Mouse (Mus musculus) forebrain, embryonic 13.5 days (tissue): Measurements from ENCODE around the gene Mon2. TPM values are rescaled to one million over a fixed set of nuclear protein-coding genes. Genes with fewer than 3 reads are reported as not detected.

Experiments used
- ATAC-seq: fragments of 200-750 bp; cut with Nextera tagmentation; 2 replicates; pipeline ENCODE4 v1.8.0; 2017
- H3K27ac ChIP-seq: fragments of 300-500 bp; sonication (generic); 2 replicates; pipeline ENCODE4 v1.5.1; 2015; ENCODE audit warnings: inconsistent platforms, mild to moderate bottlenecking, moderate library complexity
- H3K27me3 ChIP-seq: fragments of 300-500 bp; sonication (generic); 2 replicates; pipeline ENCODE4 v1.6.1; 2015; ENCODE audit warnings: mild to moderate bottlenecking, inconsistent platforms
- H3K36me3 ChIP-seq: fragments of 300-500 bp; sonication (generic); 2 replicates; pipeline ENCODE4 v1.6.1; 2015; ENCODE audit warnings: mild to moderate bottlenecking, inconsistent platforms; ENCODE audit not compliant: poor library complexity, severe bottlenecking
- H3K4me1 ChIP-seq: fragments of 300-500 bp; sonication (generic); 2 replicates; pipeline ENCODE4 v1.6.1; 2015; ENCODE audit warnings: inconsistent platforms
- H3K4me2 ChIP-seq: fragments of 300-500 bp; sonication (generic); 2 replicates; pipeline ENCODE4 v1.6.1; 2015; ENCODE audit warnings: inconsistent platforms, mild to moderate bottlenecking, moderate library complexity
- H3K4me3 ChIP-seq: fragments of 300-500 bp; sonication (generic); 2 replicates; pipeline ENCODE4 v1.5.1; 2015; ENCODE audit warnings: mild to moderate bottlenecking, inconsistent platforms
- H3K9ac ChIP-seq: fragments of 300-500 bp; sonication (generic); 2 replicates; pipeline ENCODE4 v1.6.1; 2015; ENCODE audit warnings: mild to moderate bottlenecking, inconsistent platforms
- H3K9me3 ChIP-seq: fragments of 300-500 bp; sonication (generic); replicated peaks from 2 replicates; pipeline ENCODE4 v1.6.1; 2016; ENCODE audit warnings: inconsistent platforms
- WGBS: fragments of 180-500 bp; shearing (Covaris S2); methylation state at CpG from one replicate; pipeline ENCODE4 v1.1.7; 2015; 5-methylcytosine and 5-hydroxymethylcytosine counted together
- polyA plus RNA-seq: library from polyadenylated mRNA; unstranded; fragments of >200 nt; fragmentation: Nextera tagmentation; extraction: Ambion mirVana; gene quantifications from 2 replicates; pipeline ENCODE4 v1.2.1, GENCODE M21; 2015

The Mon2 gene
- polyA plus RNA-seq, 1 experiment from 2014 or later = 24.7 TPM

DNA sequence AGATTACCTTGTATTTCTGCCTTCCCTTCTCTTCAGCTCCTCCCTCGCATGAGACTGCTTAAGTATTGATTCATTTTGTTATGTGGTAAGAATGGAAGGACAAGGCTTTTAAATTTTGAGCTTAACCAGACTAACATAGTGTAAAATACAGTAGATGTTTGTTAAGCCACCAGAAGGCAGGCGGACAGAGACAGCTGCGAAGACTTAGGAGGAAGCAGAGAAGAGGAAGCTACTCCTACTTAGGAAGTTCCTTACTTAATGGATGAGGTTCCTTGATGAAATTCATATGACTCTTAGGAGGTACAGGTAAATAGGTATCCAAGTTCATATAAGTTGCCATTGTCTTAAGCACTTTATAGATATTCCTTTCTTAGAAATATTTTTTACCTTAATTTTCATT, 16.3 kb upstream of the Mon2 start:
- ATAC-seq = no peak
- no peaks in the 10 kb centered on the region for H3K4me1 ChIP-seq
- no peak overlapping the region for H3K27ac ChIP-seq
- no peak overlapping the region for H3K9ac ChIP-seq
- H3K4me2 ChIP-seq = no peak overlapping the region
- WGBS = 68% methylated on average over 3 of the region's 3 CpGs
- no peaks in the 10 kb centered on the region for H3K9me3 ChIP-seq
- H3K27me3 ChIP-seq = no peaks in the 10 kb centered on the region
- H3K4me3 ChIP-seq = no peak overlapping the region
- no peaks in the 10 kb centered on the region for H3K36me3 ChIP-seq

GRCm38 (mm10) chr10:123091737-123092136, 15.4 kb upstream of the Mon2 start:
- no peak overlapping the region for H3K27ac ChIP-seq
- no peak overlapping the region for H3K4me3 ChIP-seq
- WGBS = 37% methylated on average over 5 of the region's 5 CpGs
- H3K4me1 ChIP-seq = no peaks in the 10 kb centered on the region
- H3K27me3 ChIP-seq = no peaks in the 10 kb centered on the region
- no peaks in the 10 kb centered on the region for H3K36me3 ChIP-seq
- no peak overlapping the region for H3K4me2 ChIP-seq
- no peaks in the 10 kb centered on the region for H3K9me3 ChIP-seq
- no peak overlapping the region for H3K9ac ChIP-seq
- ATAC-seq = peak; percentile 70

DNA sequence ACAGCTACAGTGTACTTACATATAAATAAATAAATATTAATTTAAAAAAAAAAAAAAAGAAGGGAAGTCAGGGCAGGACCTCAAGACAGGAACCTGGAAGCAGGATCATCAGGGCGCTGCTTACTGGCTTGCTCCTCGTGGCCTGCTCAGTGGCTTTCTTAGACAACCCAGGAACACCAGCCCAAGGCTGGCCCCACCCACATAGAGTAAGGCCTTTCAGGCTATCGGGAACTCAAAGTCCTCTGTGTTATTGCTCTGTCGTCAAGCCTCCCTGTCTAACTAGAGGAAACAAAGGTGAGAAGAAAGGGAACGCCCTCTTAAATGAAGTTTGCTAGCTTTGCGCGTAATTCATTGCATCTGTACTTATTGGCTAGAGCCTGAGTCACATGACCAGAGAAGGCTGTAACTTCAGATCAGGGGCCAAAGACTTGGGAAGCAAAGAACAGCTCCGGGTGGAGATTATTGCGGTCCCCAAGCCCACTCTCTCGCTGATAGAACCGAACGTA, 13.2 kb upstream of the Mon2 start:
- 85% methylated on average over 12 of the region's 12 CpGs for WGBS
- Histone ChIP-seq H3K27ac (no peak overlapping the region), H3K9me3 (no peaks in the 10 kb centered on the region), H3K4me2 (no peak overlapping the region), H3K4me3 (no peak overlapping the region), H3K27me3 (no peaks in the 10 kb centered on the region), H3K4me1 (0 out of 2 replicates have a peak, but pooled peaks cover 6% of the 10 kb centered on the region), H3K9ac (no peak overlapping the region), H3K36me3 (no peaks in the 10 kb centered on the region)
- no peak for ATAC-seq

- 65% methylated on average over 2 of the region's 2 CpGs for WGBS
- Histone ChIP-seq H3K9me3 (no peaks in the 10 kb centered on the region), H3K4me3 (no peak overlapping the region), H3K4me1 (0 out of 2 replicates have a peak, but pooled peaks cover 11% of the 10 kb centered on the region), H3K27ac (no peak overlapping the region), H3K9ac (no peak overlapping the region), H3K27me3 (no peaks in the 10 kb centered on the region), H3K36me3 (no peaks in the 10 kb centered on the region), H3K4me2 (no peak overlapping the region)
- no peak for ATAC-seq
Measured at GRCm38 (mm10) chr10:123086847-123087246, 10.5 kb upstream of the Mon2 start.

DNA sequence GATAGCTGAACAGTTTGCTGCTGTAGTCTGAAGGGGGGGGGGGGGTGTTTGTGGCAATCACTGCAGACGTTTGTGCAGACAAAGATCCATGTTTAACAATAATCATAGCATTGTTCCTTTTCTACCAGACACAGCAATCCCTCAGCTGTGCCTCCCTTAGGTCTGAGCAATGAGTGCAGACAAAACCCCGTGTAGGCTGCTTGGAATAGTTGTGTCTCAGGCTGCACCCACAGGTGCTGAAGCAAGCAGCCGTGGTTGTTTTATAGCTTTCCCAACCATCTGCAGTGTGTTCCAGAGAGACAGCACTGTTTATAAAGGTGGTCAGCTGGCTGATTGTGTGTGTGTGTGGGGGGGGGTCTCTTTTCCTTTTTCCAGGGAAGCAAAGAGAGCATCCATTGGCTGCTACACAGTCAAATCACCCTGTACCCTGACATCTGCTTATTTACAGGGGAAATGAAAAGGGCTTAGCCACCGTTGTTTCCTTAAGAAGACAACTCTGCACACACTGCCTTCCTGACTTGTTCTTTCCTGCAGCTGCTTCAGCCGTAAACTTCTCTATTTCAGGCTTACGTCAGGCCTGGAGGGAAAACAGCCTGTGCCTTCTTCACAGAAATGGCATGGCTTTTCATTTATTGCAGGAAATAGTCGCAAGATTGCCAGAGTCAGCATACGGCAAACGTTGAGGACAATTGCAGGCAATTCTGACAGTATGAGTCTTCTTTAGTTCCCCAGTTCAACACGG, 8.8 kb upstream of the Mon2 start:
- H3K27me3 ChIP-seq = no peaks in the 10 kb centered on the region
- 75% methylated on average over 10 of the region's 10 CpGs for WGBS
- no peak overlapping the region for H3K27ac ChIP-seq
- no peak overlapping the region for H3K4me2 ChIP-seq
- ATAC-seq = no peak
- H3K9ac ChIP-seq = no peak overlapping the region
- 0 out of 2 replicates have a peak, but pooled peaks cover 11% of the 10 kb centered on the region for H3K4me1 ChIP-seq
- no peaks in the 10 kb centered on the region for H3K9me3 ChIP-seq
- no peak overlapping the region for H3K4me3 ChIP-seq
- H3K36me3 ChIP-seq = no peaks in the 10 kb centered on the region

- Histone ChIP-seq H3K4me1 (0 out of 2 replicates have a peak, but pooled peaks cover 11% of the 10 kb centered on the region), H3K36me3 (no peaks in the 10 kb centered on the region), H3K9me3 (no peaks in the 10 kb centered on the region), H3K27ac (no peak overlapping the region), H3K27me3 (no peaks in the 10 kb centered on the region), H3K9ac (no peak overlapping the region), H3K4me2 (no peak overlapping the region), H3K4me3 (no peak overlapping the region)
- 62% methylated on average over 9 of the region's 9 CpGs for WGBS
- no peak for ATAC-seq
Measured at GRCm38 (mm10) chr10:123084307-123084706, 8.0 kb upstream of the Mon2 start.

DNA sequence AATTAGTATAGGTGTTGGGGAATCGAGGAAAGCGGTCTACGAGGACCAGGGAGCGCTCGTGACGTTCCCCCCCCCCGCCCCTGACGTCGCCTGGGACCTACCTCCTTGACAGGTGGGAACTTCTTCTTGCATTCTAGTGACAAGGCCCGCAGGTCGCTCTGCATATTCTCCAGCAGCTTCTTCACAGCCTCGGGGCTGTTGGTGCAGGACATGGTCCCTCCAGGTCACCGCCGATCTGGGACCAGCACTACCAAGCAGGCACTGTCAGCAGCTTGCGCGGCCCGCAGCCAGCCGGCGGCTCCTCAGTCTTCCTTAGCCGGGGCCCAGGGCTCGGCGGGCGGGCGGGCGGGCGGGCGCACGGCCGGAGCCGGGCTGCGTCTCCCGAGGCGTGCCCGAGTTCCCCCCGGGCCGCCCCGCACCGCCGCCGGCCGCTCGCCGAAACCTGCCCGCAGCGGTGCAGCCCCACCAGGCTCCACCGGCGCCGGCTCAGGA, 508 bp downstream of the Mon2 start:
- peak overlapping the region; percentile 94 for H3K4me3 ChIP-seq
- 0 out of 2 replicates have a peak, but pooled peaks cover 4% of the 10 kb centered on the region for H3K27me3 ChIP-seq
- H3K9me3 ChIP-seq = no peaks in the 10 kb centered on the region
- peak overlapping the region; percentile 92 for H3K9ac ChIP-seq
- under 1% methylated on average over 45 of the region's 48 CpGs for WGBS
- ATAC-seq = peak; percentile 84
- H3K4me2 ChIP-seq = peak overlapping the region; percentile 72
- H3K4me1 ChIP-seq = peaks cover 13% of the 10 kb centered on the region
- H3K36me3 ChIP-seq = peaks cover 7% of the 10 kb centered on the region; the same call in 1 of the 2 replicates
- H3K27ac ChIP-seq = peak overlapping the region; percentile 63

GRCm38 (mm10) chr10:123071997-123072396, 4.3 kb downstream of the Mon2 start:
- H3K9me3 ChIP-seq = no peaks in the 10 kb centered on the region
- 98% methylated on average over 2 of the region's 2 CpGs for WGBS
- no peaks in the 10 kb centered on the region for H3K27me3 ChIP-seq
- ATAC-seq = no peak
- H3K27ac ChIP-seq = no peak overlapping the region
- peaks cover 20% of the 10 kb centered on the region for H3K36me3 ChIP-seq
- H3K4me2 ChIP-seq = no peak overlapping the region
- peaks cover 12% of the 10 kb centered on the region for H3K4me1 ChIP-seq
- no peak overlapping the region for H3K4me3 ChIP-seq
- H3K9ac ChIP-seq = no peak overlapping the region

- Histone ChIP-seq H3K9ac (no peak overlapping the region), H3K27ac (no peak overlapping the region), H3K27me3 (no peaks in the 10 kb centered on the region), H3K9me3 (no peaks in the 10 kb centered on the region), H3K4me2 (no peak overlapping the region), H3K4me3 (no peak overlapping the region), H3K36me3 (peaks cover 4% of the 10 kb centered on the region; the same call in 1 of the 2 replicates), H3K4me1 (no peaks in the 10 kb centered on the region)
- 97% methylated on average over 2 of the region's 2 CpGs for WGBS
- ATAC-seq = no peak
Measured at GRCm38 (mm10) chr10:123063021-123063420, 13.3 kb downstream of the Mon2 start.

- no peaks in the 10 kb centered on the region for H3K9me3 ChIP-seq
- H3K9ac ChIP-seq = no peak overlapping the region
- peaks cover 4% of the 10 kb centered on the region; the same call in 1 of the 2 replicates for H3K36me3 ChIP-seq
- no peak overlapping the region for H3K27ac ChIP-seq
- WGBS = 92% methylated on average over 6 of the region's 6 CpGs
- H3K4me1 ChIP-seq = no peaks in the 10 kb centered on the region
- no peak for ATAC-seq
- H3K4me2 ChIP-seq = no peak overlapping the region
- no peaks in the 10 kb centered on the region for H3K27me3 ChIP-seq
- no peak overlapping the region for H3K4me3 ChIP-seq
Measured at GRCm38 (mm10) chr10:123060831-123061230, 15.5 kb downstream of the Mon2 start.

GRCm38 (mm10) chr10:123057082-123057481, 19.2 kb downstream of the Mon2 start:
- no peaks in the 10 kb centered on the region for H3K4me1 ChIP-seq
- 90% methylated on average over 1 of the region's 1 CpGs for WGBS
- peaks cover 7% of the 10 kb centered on the region for H3K36me3 ChIP-seq
- no peak overlapping the region for H3K4me3 ChIP-seq
- ATAC-seq = no peak
- H3K4me2 ChIP-seq = no peak overlapping the region
- no peak overlapping the region for H3K27ac ChIP-seq
- H3K9ac ChIP-seq = no peak overlapping the region
- no peaks in the 10 kb centered on the region for H3K27me3 ChIP-seq
- no peaks in the 10 kb centered on the region for H3K9me3 ChIP-seq

DNA sequence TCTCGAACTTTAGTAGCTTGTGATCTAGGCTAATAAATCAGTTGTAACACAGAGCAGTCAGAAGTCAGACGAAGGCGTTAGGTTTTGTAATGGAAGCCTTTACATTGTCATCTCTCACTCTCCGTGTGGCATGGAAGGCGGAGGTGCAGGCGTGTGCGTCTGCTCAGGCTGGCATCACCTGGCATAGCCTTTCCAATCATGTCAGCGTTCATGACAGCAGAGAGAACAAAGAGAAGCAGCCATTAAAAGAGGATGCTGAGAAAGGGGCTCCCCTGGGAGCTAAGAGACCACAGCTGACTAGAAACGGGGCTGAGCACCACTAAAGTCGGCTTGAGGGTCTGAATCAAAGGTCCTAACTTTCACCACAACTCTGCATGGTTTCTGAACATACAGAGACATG, 19.8 kb downstream of the Mon2 start:
- H3K36me3 ChIP-seq = peaks cover 7% of the 10 kb centered on the region
- WGBS = 88% methylated on average over 10 of the region's 10 CpGs
- H3K4me2 ChIP-seq = no peak overlapping the region
- no peak for ATAC-seq
- H3K9ac ChIP-seq = no peak overlapping the region
- H3K9me3 ChIP-seq = no peaks in the 10 kb centered on the region
- no peaks in the 10 kb centered on the region for H3K4me1 ChIP-seq
- no peak overlapping the region for H3K27ac ChIP-seq
- H3K4me3 ChIP-seq = no peak overlapping the region
- H3K27me3 ChIP-seq = no peaks in the 10 kb centered on the region
